Mouse (Mus musculus) cerebellum, adult 18-20 months (tissue): ENCODE data around the gene Zbtb42.

Experiments
- DNase-seq, 2 experiments: peaks; one replicate each; pipeline ENCODE4 v3.0.0; 2021

The Zbtb42 gene

GRCm38 (mm10) chr12:112678555-112679026 lies at the start of gene Zbtb42:
Zbtb42 (plus strand) TSS chr12:112678828.
- DNase-seq, result no peak

- DNase-seq, result peak; percentile 43 to 54
Measured at GRCm38 (mm10) chr12:112628928-112629721, 49.5 kb upstream of the Zbtb42 start.

GRCm38 (mm10) chr12:112630029-112630428 lies 48.6 kb upstream of the Zbtb42 start:
- no peak for DNase-seq

- DNase-seq, result no peak
Measured at GRCm38 (mm10) chr12:112630796-112631195, 47.8 kb upstream of the Zbtb42 start.

- no peak for DNase-seq
Measured at GRCm38 (mm10) chr12:112631472-112631871, 47.2 kb upstream of the Zbtb42 start.

DNA sequence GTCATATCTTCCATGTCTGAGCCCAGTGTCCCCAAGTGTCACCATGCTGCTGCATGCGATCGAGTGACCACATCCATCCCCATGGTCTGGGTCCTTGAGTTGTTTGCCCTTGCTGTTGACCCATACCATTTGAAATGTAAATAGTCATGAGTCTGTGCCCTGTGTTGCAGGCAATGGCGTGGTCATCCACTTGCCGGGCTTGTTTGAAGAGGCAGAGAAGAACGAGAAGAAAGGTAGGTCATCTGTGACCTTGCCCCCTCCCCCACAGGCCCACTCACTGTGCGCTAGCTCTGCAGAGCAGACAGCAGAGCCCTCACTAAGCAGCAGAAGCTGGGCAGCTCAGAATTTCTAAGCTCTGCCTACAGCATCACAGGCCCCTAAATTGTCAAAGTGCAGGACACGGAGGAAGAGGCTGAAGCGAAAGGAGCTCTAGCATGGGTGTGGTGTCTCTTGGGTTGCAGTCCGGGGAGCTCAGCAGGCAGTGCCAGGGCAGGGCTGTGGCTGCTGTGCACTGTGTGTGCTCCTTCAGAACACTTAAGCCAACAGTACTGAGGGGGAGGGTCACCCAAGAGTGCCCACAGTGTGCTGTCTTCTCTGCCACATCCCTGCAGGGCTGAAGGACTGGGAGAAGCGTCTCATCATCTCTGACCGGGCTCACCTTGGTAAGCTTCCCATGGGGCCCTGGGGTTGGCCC lies 46.4 kb upstream of the Zbtb42 start:
- DNase-seq, result no peak

- no peak for DNase-seq
Measured at GRCm38 (mm10) chr12:112632907-112633306, 45.7 kb upstream of the Zbtb42 start.

- no peak for DNase-seq
Measured at GRCm38 (mm10) chr12:112633686-112634085, 44.9 kb upstream of the Zbtb42 start.

DNA sequence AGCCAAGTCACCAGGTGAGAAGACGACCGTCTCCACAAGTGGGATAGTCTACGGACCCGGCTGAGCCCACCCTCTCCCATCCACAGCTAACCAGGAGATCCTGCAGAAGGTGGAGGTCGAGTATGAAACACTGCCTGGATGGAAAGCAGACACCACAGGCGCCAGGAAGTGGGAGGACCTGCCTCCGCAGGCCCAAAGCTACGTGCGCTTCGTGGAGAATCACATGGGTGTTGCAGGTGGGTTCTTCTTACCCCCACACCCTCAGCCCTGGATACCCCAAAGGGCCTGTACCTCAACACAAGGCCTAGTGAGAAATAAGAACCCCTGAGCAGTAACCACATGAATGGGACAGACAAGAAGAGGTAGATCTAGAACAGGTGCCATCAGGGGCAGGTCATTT lies 39.1 kb upstream of the Zbtb42 start:
- no peak for DNase-seq

DNA sequence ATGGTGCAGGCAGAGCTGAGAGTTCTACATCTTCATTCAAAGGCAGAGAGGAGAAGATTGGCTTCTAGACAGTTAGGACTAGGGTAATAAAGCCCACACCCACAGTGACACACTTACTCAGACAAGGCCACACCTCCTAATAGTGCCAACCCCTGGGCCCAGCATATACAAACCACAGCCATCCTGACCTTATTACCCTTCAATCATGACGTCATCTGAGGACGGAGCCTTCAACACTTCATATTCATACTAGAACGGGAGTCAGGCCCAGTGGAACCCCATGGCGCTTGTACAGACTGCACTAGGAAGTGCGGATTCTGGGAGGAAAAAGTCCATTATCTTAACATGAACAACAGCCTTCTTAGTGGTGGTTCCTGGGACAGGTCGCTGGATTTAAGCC lies 35.5 kb upstream of the Zbtb42 start:
- DNase-seq, result no peak

- DNase-seq, result peak; percentile 99 to 100
Measured at GRCm38 (mm10) chr12:112644180-112644854, 34.3 kb upstream of the Zbtb42 start, which contains the start of gene Siva1. Siva1 (plus strand) TSS chr12:112644679.

DNA sequence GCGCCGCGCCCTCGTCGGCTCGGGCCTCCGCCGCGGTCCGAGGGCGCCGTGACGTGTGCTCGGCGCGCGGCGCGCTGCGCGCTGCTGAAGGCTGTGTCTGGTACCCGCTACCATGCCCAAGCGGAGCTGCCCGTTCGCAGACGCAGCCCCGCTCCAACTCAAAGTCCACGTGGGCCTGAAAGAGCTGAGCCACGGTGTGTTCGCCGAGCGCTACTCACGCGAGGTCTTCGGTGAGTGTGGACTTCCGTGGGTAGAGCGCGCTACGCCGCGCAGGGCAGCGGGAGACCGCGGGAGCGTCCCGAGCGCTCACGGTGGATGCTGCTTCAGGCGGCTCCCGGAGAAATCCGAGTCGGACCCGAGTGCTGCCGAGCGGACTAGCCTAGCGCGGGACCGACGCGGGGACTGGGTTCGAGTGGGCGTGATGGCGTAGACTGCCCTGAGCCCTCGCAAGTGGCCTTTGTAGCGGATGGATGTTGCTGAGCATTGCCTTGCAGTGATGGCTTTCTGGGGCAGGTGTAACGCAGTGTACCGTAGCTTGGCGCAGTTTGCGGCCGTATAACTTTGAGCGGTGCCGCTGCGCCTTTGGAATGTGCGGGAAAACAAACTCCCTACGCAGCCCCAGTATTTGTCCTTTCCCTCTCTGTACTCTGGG lies 33.6 kb upstream of the Zbtb42 start:
- DNase-seq, result peak in 1 of 2 experiments; percentile 68

DNA sequence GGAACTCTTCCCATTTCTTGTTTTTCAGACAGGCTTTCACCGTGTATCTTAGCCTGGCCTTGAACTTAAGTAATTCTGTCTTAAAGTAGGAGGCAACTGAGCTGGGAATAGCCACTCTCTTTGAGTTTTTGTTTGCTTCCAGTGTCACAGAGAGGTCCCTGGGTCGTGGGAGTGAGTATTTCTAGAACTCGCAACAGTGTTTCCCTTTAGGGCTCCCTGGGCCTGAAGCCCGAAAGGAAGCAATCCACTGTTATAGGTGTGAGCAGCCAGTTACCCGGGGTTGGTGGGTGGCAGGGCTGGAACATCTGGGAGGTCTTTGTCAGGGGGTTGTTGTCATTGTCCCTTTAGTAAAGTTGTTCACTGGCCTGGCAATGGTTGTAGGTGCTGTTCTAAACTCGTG lies 32.5 kb upstream of the Zbtb42 start:
- no peak for DNase-seq

DNA sequence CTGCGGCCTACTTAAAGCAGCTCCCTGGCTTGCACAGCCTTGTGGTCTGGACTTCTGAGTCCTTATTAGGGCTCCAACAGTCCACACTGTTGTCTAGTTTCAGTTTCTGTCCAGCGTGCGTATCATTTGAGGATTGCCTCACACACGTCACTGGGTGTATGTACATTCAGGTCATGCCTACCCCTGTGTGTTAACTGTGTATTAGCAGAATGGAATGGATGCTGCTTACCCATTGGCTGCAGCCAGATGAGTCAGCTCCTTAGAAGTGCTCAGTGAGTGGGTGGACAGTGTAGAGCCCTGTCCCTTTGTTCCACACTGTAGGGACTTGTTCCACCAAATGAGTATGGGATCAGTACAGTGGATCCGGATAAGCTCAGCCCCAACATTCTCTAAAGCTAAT lies 30.5 kb upstream of the Zbtb42 start:
- no peak for DNase-seq

DNA sequence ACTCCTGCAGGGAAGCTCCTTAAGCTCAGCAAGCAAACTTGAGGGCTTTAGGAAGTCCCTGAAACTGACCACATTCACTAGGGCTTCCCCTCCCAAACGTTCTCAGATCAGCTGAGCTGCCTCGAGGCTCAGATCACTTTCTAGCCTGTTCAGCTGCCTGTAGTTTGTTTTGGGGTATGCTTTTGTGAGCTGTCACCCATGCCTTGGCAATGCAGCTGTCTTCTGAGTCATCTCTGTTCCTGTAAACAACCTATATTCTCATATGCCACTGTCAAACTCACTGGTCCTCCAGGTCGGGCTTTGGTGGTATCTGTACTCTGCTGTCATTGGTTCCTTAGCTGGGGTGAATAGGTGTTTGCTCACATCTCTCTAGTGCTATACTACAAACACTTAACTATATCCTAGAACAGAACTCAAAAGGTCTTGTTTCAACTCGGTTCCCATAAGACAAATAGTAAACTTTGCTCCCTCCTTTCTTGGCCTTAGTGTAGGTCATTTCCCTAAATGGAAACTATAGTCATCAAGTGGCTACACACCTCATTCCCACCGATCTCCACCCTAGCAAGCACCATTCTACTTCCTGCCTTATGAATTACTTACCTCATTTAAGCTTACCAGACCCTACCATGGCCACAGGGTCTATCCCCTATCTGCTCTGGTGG lies 26.7 kb upstream of the Zbtb42 start:
- DNase-seq, result no peak

- peak; percentile 92 to 93 for DNase-seq
Measured at GRCm38 (mm10) chr12:112653157-112653824, 25.3 kb upstream of the Zbtb42 start.

DNA sequence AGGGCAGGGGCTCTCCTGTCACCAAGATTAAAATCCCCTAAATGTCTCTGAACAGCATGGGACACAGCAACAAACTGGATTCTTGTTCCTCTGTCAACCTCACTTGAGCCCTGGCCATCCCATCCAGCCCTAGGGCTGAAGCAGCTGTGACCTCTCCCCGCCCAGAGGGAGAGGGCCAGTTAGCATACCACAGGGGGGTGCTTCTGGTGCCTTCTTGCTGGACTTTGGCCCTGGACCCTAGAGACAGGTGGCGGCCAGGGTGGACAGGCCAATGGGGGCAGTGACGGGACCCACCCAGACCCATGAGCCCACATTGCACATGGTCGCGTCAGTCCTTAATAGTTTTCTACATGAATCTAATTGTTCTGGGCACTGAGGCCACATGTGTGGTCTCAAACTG lies 24.6 kb upstream of the Zbtb42 start:
- no peak for DNase-seq

- peak; percentile 79 for DNase-seq
Measured at GRCm38 (mm10) chr12:112658619-112659018, 20.0 kb upstream of the Zbtb42 start.

DNA sequence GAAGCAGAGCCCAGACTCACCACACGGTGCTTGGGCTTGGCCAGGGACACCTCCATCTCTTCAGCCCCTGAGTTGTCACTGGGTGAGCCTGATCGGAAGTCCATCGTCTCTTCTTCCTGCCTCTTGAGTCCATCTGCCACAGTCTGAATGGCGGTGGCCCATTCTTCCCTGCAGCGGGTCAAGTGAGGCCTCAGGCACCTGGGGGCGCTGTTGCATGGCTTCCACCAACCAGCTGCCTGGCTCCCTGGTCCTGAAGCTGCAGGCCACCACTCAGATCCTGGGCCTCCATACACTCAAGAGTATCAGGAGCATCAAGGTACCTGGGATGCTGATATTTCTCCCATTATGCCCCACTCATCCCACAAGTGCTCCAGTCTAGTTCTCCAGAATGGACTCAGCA lies 19.5 kb upstream of the Zbtb42 start:
- DNase-seq, result peak; percentile 73 to 80

DNA sequence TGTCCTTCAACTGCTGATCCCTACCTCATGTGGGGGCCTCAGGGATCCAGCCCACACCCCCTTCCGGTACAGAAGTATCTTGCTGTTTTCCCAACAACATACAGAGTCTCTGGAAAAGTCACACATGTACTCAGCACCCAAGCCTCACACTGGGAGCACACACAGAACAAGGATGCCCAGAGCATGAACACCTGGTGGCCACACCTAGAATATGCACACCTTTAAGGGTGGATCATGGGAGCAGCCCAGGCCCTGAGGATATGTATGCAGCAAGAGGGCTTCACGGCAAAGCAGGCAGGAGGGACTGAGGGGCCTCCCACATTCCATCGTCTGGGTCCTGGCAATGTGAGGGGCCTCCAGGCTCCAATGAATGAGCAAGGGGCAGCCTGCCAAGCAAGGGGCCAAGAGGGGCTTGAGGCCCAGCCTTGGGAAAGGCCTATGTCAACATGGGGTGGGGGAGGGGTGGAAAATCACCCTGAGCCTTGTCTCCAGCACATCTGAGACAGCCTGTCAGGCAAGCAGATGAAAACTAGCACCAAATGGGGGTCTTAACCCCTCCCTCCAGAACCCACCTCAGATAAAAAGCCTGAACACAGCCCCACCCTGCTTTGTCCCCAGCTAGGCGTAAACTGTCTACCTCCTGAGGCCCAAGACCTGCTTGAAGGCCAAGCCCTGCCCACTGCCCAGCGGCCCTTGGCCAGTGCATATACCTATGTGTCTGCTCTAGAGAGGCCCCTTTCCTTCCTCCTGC lies 17.9 kb upstream of the Zbtb42 start:
- DNase-seq, result no peak

DNA sequence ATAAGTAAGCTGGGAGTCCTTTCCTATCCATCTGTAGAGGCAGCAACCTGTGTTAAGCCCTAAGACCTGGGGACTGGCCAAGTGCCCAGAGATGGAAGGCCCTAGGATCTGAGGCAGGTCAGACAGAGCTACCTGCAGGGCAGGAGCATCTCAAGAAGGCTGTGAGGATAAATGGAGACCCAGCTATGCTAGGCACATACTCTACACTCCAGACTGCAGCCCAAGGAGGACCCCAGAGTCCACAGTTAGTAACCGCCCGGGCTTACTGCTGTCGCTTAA lies 17.4 kb upstream of the Zbtb42 start:
- no peak for DNase-seq
